Mouse (Mus musculus): ENCODE results near the gene Ddx27.

- TF ChIP-seq POLR2A (IDR thresholded peaks at IDR 0.05; ENCODE audit: low read depth, low read length) (no peak), CTCF (conservative IDR thresholded peaks at IDR 0.05; ENCODE audit: insufficient read depth, insufficient read length, low read depth, low read length) (no peak)
Measured at GRCm38 (mm10) chr2:167015382-167015718, 357 bp downstream of the Ddx27 start.

All from kidney, adult 2 months (tissue).